Mouse (Mus musculus): Measurements from ENCODE around the gene Igsf9.

DNA sequence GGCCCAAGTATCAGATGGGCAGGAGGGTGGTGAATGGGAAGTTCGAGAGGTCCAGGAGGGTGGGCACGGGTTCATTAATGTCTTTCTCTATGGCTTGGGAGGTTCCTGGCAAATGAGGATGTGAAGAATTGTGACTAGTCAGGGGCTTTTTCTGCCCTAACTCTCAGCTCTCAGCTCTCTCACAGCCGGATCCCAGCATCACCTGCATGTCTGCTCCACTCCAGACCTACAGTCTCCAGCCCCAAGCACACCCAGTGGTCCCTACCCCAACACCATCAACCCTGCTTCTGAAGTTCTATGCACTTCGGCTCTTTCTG is 32.6 kb downstream of the Igsf9 start:
- TF ChIP-seq CTCF (IDR thresholded peaks at IDR 0.05; ENCODE audit: low read depth) = no peak
- TF ChIP-seq EP300 (optimal IDR thresholded peaks at IDR 0.05) = no peak
